Mouse (Mus musculus) E14TG2a.4 (cell line): ENCODE data around the gene Fer.

ENCODE experiments used
- H3K27me3 ChIP-seq: 2 replicates; pipeline ENCODE4 v1.6.1; 2014; ENCODE audit warnings: low read length, control low read depth; ENCODE audit not compliant: insufficient read depth
- H3K36me3 ChIP-seq: 2 replicates; pipeline ENCODE4 v1.6.1; 2014; ENCODE audit warnings: low read length, control low read depth; ENCODE audit not compliant: insufficient read depth
- H3K4me1 ChIP-seq: replicated peaks from 2 replicates; pipeline ENCODE4 v1.6.1; 2014; ENCODE audit warnings: low read depth, low read length, control low read depth
- H3K4me3 ChIP-seq: replicated peaks from 2 replicates; pipeline ENCODE4 v1.5.1; 2014; ENCODE audit warnings: mild to moderate bottlenecking, low read length
- H3K9me3 ChIP-seq: 2 replicates; pipeline ENCODE4 v1.6.1; 2014; ENCODE audit warnings: low read length, control low read depth
- CTCF ChIP-seq: conservative IDR thresholded peaks from 2 replicates; pipeline ENCODE4 v1.5.1; 2014; ENCODE audit warnings: low read length
- NANOG ChIP-seq: IDR thresholded peaks from 2 replicates; pipeline ENCODE4 v1.6.1; 2014; ENCODE audit warnings: borderline replicate concordance, low read length, mixed read lengths
- POU5F1 ChIP-seq: IDR thresholded peaks from 2 replicates; pipeline ENCODE4 v1.6.1; 2014; ENCODE audit warnings: low read length, borderline replicate concordance

The Fer gene

GRCm38 (mm10) chr17:63890611-63891010 is 27.7 kb downstream of the Fer start:
- Histone ChIP-seq H3K4me3 (no peak overlapping the region), H3K9me3 (no peaks in the 10 kb centered on the region), H3K36me3 (no peaks in the 10 kb centered on the region), H3K27me3 (no peaks in the 10 kb centered on the region), H3K4me1 (peaks cover 16% of the 10 kb centered on the region)
- TF ChIP-seq NANOG (no peak), CTCF (no peak), POU5F1 (no peak)

- H3K4me1 ChIP-seq: peaks cover 9% of the 10 kb centered on the region
- H3K9me3 ChIP-seq: no peaks in the 10 kb centered on the region
- H3K27me3 ChIP-seq: no peaks in the 10 kb centered on the region
- H3K4me3 ChIP-seq: no peak overlapping the region
- H3K36me3 ChIP-seq: peaks cover 13% of the 10 kb centered on the region
- TF ChIP-seq NANOG (no peak), POU5F1 (no peak), CTCF (no peak)
These were observed 33.0 kb downstream of the Fer start for GRCm38 (mm10) chr17:63895829-63896228.

DNA sequence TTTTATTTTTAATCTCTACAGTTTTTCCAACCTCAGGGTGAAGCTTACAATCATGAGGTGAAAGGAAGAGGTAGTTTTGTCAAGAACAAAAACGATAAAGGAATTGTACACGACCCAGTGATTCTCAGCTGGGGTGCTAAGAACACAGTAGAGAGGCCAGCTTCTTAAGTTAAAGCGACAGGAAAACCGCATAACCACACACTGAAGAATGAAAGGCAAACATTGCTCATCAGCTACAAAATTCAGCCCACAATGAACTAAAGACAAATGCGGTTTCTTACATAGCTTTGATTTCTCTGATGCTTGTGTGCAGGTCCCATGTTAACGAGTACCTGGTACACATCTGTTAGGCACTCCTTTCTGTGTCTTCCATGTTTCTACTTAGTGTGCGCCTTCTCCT is 34.2 kb downstream of the Fer start:
- H3K4me3 ChIP-seq: no peak overlapping the region
- TF ChIP-seq NANOG: no peak
- peaks cover 13% of the 10 kb centered on the region for H3K36me3 ChIP-seq
- H3K27me3 ChIP-seq: no peaks in the 10 kb centered on the region
- peaks cover 9% of the 10 kb centered on the region for H3K4me1 ChIP-seq
- no peaks in the 10 kb centered on the region for H3K9me3 ChIP-seq

- TF ChIP-seq POU5F1 (no peak), CTCF (no peak), NANOG (no peak)
- Histone ChIP-seq H3K9me3 (no peaks in the 10 kb centered on the region), H3K4me3 (no peak overlapping the region)
These were observed 46.4 kb downstream of the Fer start for GRCm38 (mm10) chr17:63909297-63909696.

GRCm38 (mm10) chr17:63921601-63922203 is 58.8 kb downstream of the Fer start:
- H3K36me3 ChIP-seq: peaks cover 14% of the 10 kb centered on the region
- peaks cover 18% of the 10 kb centered on the region for H3K9me3 ChIP-seq
- no peak for TF ChIP-seq NANOG
- TF ChIP-seq POU5F1: no peak
- no peak for TF ChIP-seq CTCF
- no peak overlapping the region for H3K4me3 ChIP-seq
- H3K4me1 ChIP-seq: no peaks in the 10 kb centered on the region
- no peaks in the 10 kb centered on the region for H3K27me3 ChIP-seq

More at GRCm38 (mm10) chr17:63909297-63909696, 46.4 kb downstream of the Fer start:
- H3K36me3 ChIP-seq: no peaks in the 10 kb centered on the region
- no peaks in the 10 kb centered on the region for H3K27me3 ChIP-seq
- H3K4me1 ChIP-seq: no peaks in the 10 kb centered on the region

DNA sequence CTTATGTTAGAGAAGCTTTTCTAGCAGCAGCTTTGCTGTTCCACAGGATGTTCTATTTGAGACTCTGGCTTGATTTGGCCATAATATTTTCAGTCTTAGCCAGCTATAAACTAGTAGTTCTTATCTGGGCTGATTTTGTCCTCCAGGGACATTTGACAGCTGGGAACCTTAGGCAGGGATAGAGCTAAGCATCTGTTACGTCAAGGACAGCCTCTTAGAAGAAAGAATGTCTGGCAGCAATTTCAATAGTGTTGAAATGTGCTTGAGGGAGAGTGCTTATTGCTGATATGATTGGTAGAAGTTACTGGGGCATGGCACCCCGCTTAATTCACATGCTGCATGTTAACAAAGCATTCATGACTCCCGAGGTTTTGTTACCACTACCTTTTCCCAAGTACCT is 62.7 kb downstream of the Fer start:
- no peak overlapping the region for H3K4me3 ChIP-seq
- H3K4me1 ChIP-seq: peaks cover 5% of the 10 kb centered on the region
- H3K36me3 ChIP-seq: peaks cover 14% of the 10 kb centered on the region
- peaks cover 4% of the 10 kb centered on the region; the same call in 1 of the 2 replicates for H3K9me3 ChIP-seq
- H3K27me3 ChIP-seq: no peaks in the 10 kb centered on the region
- TF ChIP-seq CTCF: no peak
- no peak for TF ChIP-seq NANOG
- TF ChIP-seq POU5F1: no peak

DNA sequence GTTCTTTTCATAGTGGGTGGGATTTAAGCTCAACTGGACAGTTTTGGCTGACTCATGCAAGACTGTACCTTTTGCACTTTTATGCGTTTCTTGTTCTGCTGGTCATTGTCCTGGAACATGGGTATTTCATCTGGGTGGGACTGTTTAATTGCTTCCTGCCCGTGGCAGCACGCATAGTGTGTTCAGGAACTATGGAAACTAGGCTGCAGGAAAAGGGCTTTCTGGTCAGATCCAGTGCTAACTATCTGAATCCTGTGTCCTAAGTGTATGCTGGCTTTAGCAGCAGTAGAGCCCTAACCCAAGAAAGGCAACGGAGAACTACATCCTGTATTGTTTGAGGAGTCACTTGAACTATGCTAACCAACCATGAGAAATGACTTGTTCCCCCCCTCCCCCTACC is 67.8 kb downstream of the Fer start:
- no peak for TF ChIP-seq CTCF
- H3K27me3 ChIP-seq: no peaks in the 10 kb centered on the region
- H3K4me3 ChIP-seq: no peak overlapping the region
- H3K9me3 ChIP-seq: no peaks in the 10 kb centered on the region
- peaks cover 16% of the 10 kb centered on the region for H3K36me3 ChIP-seq
- peaks cover 17% of the 10 kb centered on the region for H3K4me1 ChIP-seq

GRCm38 (mm10) chr17:63931556-63931955 is 68.7 kb downstream of the Fer start:
- no peak for TF ChIP-seq CTCF
- no peak for TF ChIP-seq NANOG
- no peak for TF ChIP-seq POU5F1
- Histone ChIP-seq H3K4me3 (no peak overlapping the region), H3K27me3 (no peaks in the 10 kb centered on the region), H3K4me1 (peaks cover 17% of the 10 kb centered on the region), H3K36me3 (peaks cover 18% of the 10 kb centered on the region), H3K9me3 (no peaks in the 10 kb centered on the region)

- Histone ChIP-seq H3K9me3 (no peaks in the 10 kb centered on the region), H3K27me3 (no peaks in the 10 kb centered on the region), H3K4me3 (no peak overlapping the region), H3K4me1 (peaks cover 31% of the 10 kb centered on the region), H3K36me3 (peaks cover 18% of the 10 kb centered on the region)
- no peak for TF ChIP-seq CTCF
- no peak for TF ChIP-seq NANOG
- no peak for TF ChIP-seq POU5F1
These were observed 72.5 kb downstream of the Fer start for GRCm38 (mm10) chr17:63935408-63935807.
